Mouse (Mus musculus): ENCODE data around the gene Prr14. TPM values are rescaled to one million over a fixed set of nuclear protein-coding genes. Genes with fewer than 3 reads are reported as not detected.
"Not testable (repeated sequence)": the region's sequence is repeated elsewhere in the genome, so short reads cannot be mapped to it uniquely, and the experiment has no call there.

Prr14 gene
- polyA plus RNA-seq, 1 experiment from 2014 or later, result 16.0 TPM

- Histone ChIP-seq H3K27me3 (ENCODE audit: insufficient read depth, low read length) (no peaks in the 10 kb centered on the region), H3K27ac (ENCODE audit: low read depth) (no peak overlapping the region), H3K4me3 (ENCODE audit: low read depth, low read length) (no peak overlapping the region), H3K9ac (replicated peaks) (no peak overlapping the region), H3K9me3 (ENCODE audit: low read length) (peaks cover 9% of the 10 kb centered on the region; the same call in 1 of the 2 replicates), H3K4me1 (ENCODE audit: insufficient read depth) (peaks cover 16% of the 10 kb centered on the region), H3K4me2 (ENCODE audit: low read depth, low read length) (no peak overlapping the region), H3K36me3 (replicated peaks; ENCODE audit: insufficient read depth, low read length) (peaks cover 27% of the 10 kb centered on the region)
- WGBS (ENCODE audit: insufficient replicate concordance), result 93% methylated on average over 2 of the region's 2 CpGs
- ATAC-seq (no peak), DNase-seq (no peak)
- TF ChIP-seq CTCF (IDR thresholded peaks at IDR 0.05; ENCODE audit: low read depth), result no peak
- TF ChIP-seq EP300 (IDR thresholded peaks at IDR 0.05; ENCODE audit: low read depth), result no peak
Observed at GRCm38 (mm10) chr7:127453056-127453455, 6.4 kb upstream of the Prr14 start.

- Histone ChIP-seq H3K27me3 (ENCODE audit: insufficient read depth, low read length) (no peaks in the 10 kb centered on the region), H3K4me1 (ENCODE audit: insufficient read depth) (peaks cover 7% of the 10 kb centered on the region), H3K4me2 (ENCODE audit: low read depth, low read length) (no peak overlapping the region), H3K9me3 (ENCODE audit: low read length) (peaks cover 9% of the 10 kb centered on the region; the same call in 1 of the 2 replicates), H3K36me3 (replicated peaks; ENCODE audit: insufficient read depth, low read length) (peaks cover 30% of the 10 kb centered on the region), H3K4me3 (ENCODE audit: low read depth, low read length) (no peak overlapping the region), H3K9ac (replicated peaks) (no peak overlapping the region), H3K27ac (ENCODE audit: low read depth) (no peak overlapping the region)
- no peak for DNase-seq
- WGBS (ENCODE audit: insufficient replicate concordance), result 86% methylated on average over 7 of the region's 7 CpGs
- no peak for TF ChIP-seq CTCF (IDR thresholded peaks at IDR 0.05; ENCODE audit: low read depth)
- no peak for TF ChIP-seq EP300 (IDR thresholded peaks at IDR 0.05; ENCODE audit: low read depth)
- ATAC-seq, result no peak
Observed at GRCm38 (mm10) chr7:127454905-127455304, 4.5 kb upstream of the Prr14 start.

GRCm38 (mm10) chr7:127458371-127459122, 864 bp upstream of the Prr14 start:
- H3K4me2 ChIP-seq (ENCODE audit: low read depth, low read length); H3K9me3 ChIP-seq (ENCODE audit: low read length); ATAC-seq; H3K27me3 ChIP-seq (ENCODE audit: insufficient read depth, low read length); H3K4me3 ChIP-seq (ENCODE audit: low read depth, low read length); H3K9ac ChIP-seq (replicated peaks); H3K4me1 ChIP-seq (ENCODE audit: insufficient read depth); DNase-seq; H3K27ac ChIP-seq (ENCODE audit: low read depth): not testable (repeated sequence)
- peaks cover 22% of the 10 kb centered on the region for H3K36me3 ChIP-seq (replicated peaks; ENCODE audit: insufficient read depth, low read length)
- 86% methylated on average over 3 of the region's 3 CpGs for WGBS (ENCODE audit: insufficient replicate concordance)

- no peak for ATAC-seq
- Histone ChIP-seq H3K9me3 (ENCODE audit: low read length) (no peaks in the 10 kb centered on the region), H3K4me3 (ENCODE audit: low read depth, low read length) (no peak overlapping the region), H3K4me1 (ENCODE audit: insufficient read depth) (peaks cover 2% of the 10 kb centered on the region), H3K4me2 (ENCODE audit: low read depth, low read length) (no peak overlapping the region), H3K27ac (ENCODE audit: low read depth) (no peak overlapping the region), H3K9ac (replicated peaks) (no peak overlapping the region), H3K27me3 (ENCODE audit: insufficient read depth, low read length) (no peaks in the 10 kb centered on the region), H3K36me3 (replicated peaks; ENCODE audit: insufficient read depth, low read length) (peaks cover 15% of the 10 kb centered on the region)
- TF ChIP-seq CTCF (IDR thresholded peaks at IDR 0.05; ENCODE audit: low read depth), result no peak
- TF ChIP-seq EP300 (IDR thresholded peaks at IDR 0.05; ENCODE audit: low read depth), result no peak
- 88% methylated on average over 3 of the region's 3 CpGs for WGBS (ENCODE audit: insufficient replicate concordance)
- DNase-seq, result no peak
Observed at GRCm38 (mm10) chr7:127465191-127465590, 5.8 kb downstream of the Prr14 start.

GRCm38 (mm10) chr7:127465670-127466069, 6.3 kb downstream of the Prr14 start:
- not testable (repeated sequence) for DNase-seq; H3K4me1 ChIP-seq (ENCODE audit: insufficient read depth); H3K9me3 ChIP-seq (ENCODE audit: low read length); H3K4me2 ChIP-seq (ENCODE audit: low read depth, low read length); H3K27me3 ChIP-seq (ENCODE audit: insufficient read depth, low read length); H3K4me3 ChIP-seq (ENCODE audit: low read depth, low read length); H3K9ac ChIP-seq (replicated peaks)
- WGBS (ENCODE audit: insufficient replicate concordance), result 77% methylated on average over 2 of the region's 2 CpGs
- peak; percentile 62 for ATAC-seq
- Histone ChIP-seq H3K27ac (ENCODE audit: low read depth) (0 out of 2 replicates have a peak overlapping the region, but pooled peaks have one; percentile 11), H3K36me3 (replicated peaks; ENCODE audit: insufficient read depth, low read length) (peaks cover 15% of the 10 kb centered on the region)
- peak; percentile 51; the same call in 1 of the 2 replicates for TF ChIP-seq EP300 (IDR thresholded peaks at IDR 0.05; ENCODE audit: low read depth)

- TF ChIP-seq CTCF (IDR thresholded peaks at IDR 0.05; ENCODE audit: low read depth), result no peak
- no peak for TF ChIP-seq EP300 (IDR thresholded peaks at IDR 0.05; ENCODE audit: low read depth)
- Histone ChIP-seq H3K4me3 (ENCODE audit: low read depth, low read length) (no peak overlapping the region), H3K9ac (replicated peaks) (no peak overlapping the region), H3K27me3 (ENCODE audit: insufficient read depth, low read length) (no peaks in the 10 kb centered on the region), H3K36me3 (replicated peaks; ENCODE audit: insufficient read depth, low read length) (peaks cover 15% of the 10 kb centered on the region), H3K4me1 (ENCODE audit: insufficient read depth) (peaks cover 2% of the 10 kb centered on the region), H3K27ac (ENCODE audit: low read depth) (no peak overlapping the region), H3K4me2 (ENCODE audit: low read depth, low read length) (no peak overlapping the region), H3K9me3 (ENCODE audit: low read length) (no peaks in the 10 kb centered on the region)
- 91% methylated on average over 4 of the region's 4 CpGs for WGBS (ENCODE audit: insufficient replicate concordance)
- DNase-seq, result no peak
- no peak for ATAC-seq
Observed at GRCm38 (mm10) chr7:127466606-127467005, 7.2 kb downstream of the Prr14 start.

Measured in liver, postnatal 0 days (tissue).